Mouse (Mus musculus) bone marrow, adult 2 months (tissue): ENCODE results near the gene Gm10643.

ENCODE experiments used
- CTCF ChIP-seq: fragments of 200-500 bp; IDR thresholded peaks from 2 replicates; pipeline ENCODE4 v1.5.1; 2011; ENCODE audit warnings: low read length, control low read depth; ENCODE audit not compliant: control insufficient read depth, insufficient read depth
- POLR2A ChIP-seq: fragments of 200-500 bp; IDR thresholded peaks from 2 replicates; pipeline ENCODE4 v1.6.1; 2011; ENCODE audit warnings: low read depth, mild to moderate bottlenecking, control low read depth, low read length, borderline replicate concordance; ENCODE audit not compliant: control insufficient read depth

DNA sequence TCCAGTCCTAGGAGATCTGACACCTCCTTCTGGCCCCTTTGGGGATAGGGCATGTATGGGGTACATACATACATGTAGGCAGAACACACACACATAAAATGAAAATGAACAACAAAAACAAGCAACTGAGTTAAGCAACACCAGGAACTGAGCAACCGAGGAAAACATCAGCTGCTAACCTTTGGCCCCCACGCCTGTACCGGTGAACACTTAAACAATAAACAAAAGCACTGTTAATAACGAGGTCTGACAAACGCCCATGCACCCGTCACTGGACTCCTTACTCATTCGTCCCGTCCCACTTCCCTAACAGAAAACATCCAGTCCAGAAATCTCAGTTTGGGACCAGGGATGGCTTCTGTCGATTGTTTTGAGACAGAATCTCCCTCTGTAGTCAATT, 24.3 kb upstream of the Gm10643 start:
- TF ChIP-seq POLR2A (no peak), CTCF (no peak)
